Mouse (Mus musculus): ENCODE measurements around the gene Wasl.

The Wasl gene

DNA sequence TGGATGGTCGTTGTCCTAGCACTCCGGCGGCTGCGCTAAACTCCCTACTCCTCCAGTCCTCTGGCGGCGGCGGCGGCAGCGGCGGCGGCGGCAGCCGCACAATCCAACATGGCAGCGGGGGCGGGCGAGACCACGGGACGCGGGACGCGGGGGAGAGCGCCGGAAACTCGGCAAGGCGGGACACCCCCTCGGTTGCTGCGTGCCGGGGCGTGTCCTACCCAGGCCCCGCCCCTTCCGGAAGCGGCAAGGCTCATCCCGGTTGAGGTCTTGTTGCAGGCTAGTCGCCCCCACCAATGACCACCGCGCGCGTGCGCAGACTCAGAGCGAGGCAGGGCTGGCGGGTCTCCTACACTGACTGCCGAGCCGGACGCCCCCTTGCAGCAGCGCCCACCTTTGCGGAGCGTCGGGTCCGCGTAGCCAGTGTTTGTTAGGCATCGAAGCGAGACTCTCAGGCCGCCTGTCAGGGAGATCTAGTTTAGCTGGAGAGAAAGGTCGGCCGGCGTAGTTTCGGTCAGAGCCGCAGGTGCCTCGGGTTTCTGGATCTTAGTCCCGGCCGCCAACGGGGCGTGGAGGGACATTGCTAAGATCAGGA is at the start of gene Wasl:
TSS of gene Wasl (minus strand) at position 143 of the 592 bp plus-strand sequence.
- in situ Hi-C loops (cut with MboI; ENCODE audit: unreplicated experiment in 2 of 2) = loop anchor here in 1 of 2 experiments (25.0 kb wide), 1 partner anchor 1147 kb away; the partner anchor contains the start of gene Pot1a

DNA sequence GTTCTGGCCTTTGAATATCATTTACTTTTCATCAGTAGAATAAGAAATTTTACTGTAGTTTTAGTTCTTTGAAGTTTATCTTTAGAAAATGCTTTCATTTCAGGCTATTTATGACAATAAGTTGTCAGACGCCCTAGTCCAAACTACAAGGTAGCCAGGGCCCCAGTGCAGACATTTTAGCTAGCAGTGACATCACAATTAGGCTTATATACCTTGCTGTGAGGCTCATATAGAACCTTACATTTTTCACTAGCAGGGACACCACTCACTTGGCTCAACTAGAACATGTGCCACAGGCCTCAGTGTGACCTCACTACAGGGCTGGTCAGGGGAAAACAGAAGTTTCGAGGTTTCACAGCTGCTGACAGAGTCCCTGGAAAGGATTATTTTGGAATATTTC is 42.7 kb upstream of the Wasl start:
- in situ Hi-C loops (cut with MboI; ENCODE audit: unreplicated experiment in 2 of 2) = loop anchor here in 1 of 2 experiments (25.0 kb wide), 1 partner anchor 1520 kb away; no protein-coding TSS in a partner anchor

- in situ Hi-C loops (cut with MboI; ENCODE audit: unreplicated experiment in 2 of 2) = loop anchor here in 1 of 2 experiments (25.0 kb wide), 1 partner anchor 1520 kb away; no protein-coding TSS in a partner anchor
Measured at GRCm38 (mm10) chr6:24707090-24707489, 42.3 kb upstream of the Wasl start.

GRCm38 (mm10) chr6:24697216-24697615 is 32.4 kb upstream of the Wasl start:
- in situ Hi-C loops (cut with MboI; ENCODE audit: unreplicated experiment in 2 of 2) = no loop called here

- in situ Hi-C loops (cut with MboI; ENCODE audit: unreplicated experiment in 2 of 2) = no loop called here
Measured at GRCm38 (mm10) chr6:24696117-24696516, 31.3 kb upstream of the Wasl start.

DNA sequence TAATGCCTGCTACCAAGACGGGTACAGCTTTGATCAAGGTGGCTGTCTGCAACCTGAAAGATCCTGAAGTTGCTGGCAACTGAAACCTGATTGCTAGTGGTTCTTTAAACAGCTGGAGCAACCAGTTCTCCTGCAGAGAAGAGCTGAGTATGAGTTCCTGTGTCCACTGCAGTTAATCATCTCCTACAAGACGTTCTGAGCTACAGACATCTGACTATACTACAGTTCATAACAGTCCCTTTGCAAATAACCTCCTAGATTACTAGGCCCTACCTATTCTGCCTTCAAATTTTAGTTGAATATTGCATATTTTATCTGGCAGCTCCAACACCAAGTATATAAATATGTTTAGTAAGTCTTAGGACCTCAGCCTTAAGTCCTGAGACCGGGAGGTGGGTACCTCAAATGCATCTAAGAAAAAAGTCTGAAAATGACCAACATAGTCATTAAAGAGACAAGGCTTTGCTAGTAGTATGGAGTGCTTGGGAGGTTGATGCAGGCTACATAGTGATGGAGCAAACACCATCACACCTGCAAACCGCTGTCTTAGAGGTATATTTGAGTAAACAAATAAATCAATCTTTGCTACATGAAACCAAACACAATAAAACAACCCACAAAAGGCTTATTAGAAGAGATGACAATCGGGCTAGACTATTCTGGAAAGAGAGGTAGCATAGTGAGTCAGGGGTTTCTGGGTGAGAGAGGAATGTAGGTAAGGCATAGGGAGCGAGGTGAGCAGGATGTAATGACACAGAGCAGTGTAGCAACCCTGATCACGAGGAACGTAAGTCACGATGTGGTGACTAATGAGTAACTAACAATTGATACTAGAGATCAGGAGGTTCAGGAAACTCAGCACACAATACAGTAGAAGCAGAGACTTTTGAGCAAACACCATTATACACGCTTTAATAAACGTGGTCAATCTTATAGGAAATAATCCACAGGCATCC is 29.9 kb upstream of the Wasl start:
- in situ Hi-C loops (cut with MboI; ENCODE audit: unreplicated experiment in 2 of 2) = no loop called here

GRCm38 (mm10) chr6:24687871-24688270 is 23.1 kb upstream of the Wasl start:
- in situ Hi-C loops (cut with MboI; ENCODE audit: unreplicated experiment in 2 of 2) = no loop called here

- in situ Hi-C loops (cut with MboI; ENCODE audit: unreplicated experiment in 2 of 2) = no loop called here
Measured at GRCm38 (mm10) chr6:24683113-24683512, 18.3 kb upstream of the Wasl start.

GRCm38 (mm10) chr6:24667829-24668228 is 3.0 kb upstream of the Wasl start:
- in situ Hi-C loops (cut with MboI; ENCODE audit: unreplicated experiment in 2 of 2) = loop anchor here in 1 of 2 experiments (25.0 kb wide), 1 partner anchor 1144 kb away; the partner anchor contains the start of gene Pot1a

- in situ Hi-C loops (cut with MboI; ENCODE audit: unreplicated experiment in 2 of 2) = loop anchor here in 1 of 2 experiments (25.0 kb wide), 1 partner anchor 1146 kb away; the partner anchor contains the start of gene Pot1a
Measured at GRCm38 (mm10) chr6:24666248-24666647, 1.4 kb upstream of the Wasl start.

DNA sequence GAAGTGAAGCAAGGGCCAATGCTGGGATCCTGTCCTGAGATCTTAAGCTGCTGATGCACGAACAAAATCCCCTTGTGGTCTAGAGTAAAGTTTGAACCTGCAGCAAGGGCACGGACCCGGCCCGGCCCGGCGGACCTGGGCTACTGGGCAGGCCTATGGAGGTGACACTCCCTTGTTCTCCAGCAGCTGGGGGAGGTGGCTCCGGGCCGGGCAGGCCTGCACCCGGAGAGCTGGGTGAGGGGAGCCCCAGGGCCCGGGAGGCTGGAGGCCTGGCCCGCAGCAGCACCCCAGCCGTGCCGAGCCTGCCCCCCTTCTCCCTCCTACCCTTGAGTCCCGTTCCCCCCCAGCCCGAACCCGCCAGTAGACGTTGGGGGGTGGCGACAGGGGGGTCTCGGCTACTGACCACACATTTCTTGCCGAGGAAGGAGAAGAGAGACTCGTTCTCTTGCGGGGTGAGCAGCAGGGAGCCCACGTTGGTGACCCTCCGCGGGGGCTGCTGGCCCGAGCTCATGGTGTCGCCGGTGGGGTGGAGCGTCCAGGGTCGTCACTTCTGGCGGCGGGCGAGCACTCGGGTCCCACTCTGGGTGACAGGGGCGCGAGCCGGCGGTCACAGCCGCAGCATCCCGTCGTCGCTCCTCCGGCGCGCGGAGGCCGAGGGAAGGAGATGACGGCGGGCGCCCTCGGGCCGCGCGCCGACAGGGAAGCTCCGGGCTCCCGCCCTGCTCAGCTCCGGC is 509 bp downstream of the Wasl start:
- in situ Hi-C loops (cut with MboI; ENCODE audit: unreplicated experiment in 2 of 2) = loop anchor here in 1 of 2 experiments (25.0 kb wide), 1 partner anchor 1148 kb away; the partner anchor contains the start of gene Pot1a

DNA sequence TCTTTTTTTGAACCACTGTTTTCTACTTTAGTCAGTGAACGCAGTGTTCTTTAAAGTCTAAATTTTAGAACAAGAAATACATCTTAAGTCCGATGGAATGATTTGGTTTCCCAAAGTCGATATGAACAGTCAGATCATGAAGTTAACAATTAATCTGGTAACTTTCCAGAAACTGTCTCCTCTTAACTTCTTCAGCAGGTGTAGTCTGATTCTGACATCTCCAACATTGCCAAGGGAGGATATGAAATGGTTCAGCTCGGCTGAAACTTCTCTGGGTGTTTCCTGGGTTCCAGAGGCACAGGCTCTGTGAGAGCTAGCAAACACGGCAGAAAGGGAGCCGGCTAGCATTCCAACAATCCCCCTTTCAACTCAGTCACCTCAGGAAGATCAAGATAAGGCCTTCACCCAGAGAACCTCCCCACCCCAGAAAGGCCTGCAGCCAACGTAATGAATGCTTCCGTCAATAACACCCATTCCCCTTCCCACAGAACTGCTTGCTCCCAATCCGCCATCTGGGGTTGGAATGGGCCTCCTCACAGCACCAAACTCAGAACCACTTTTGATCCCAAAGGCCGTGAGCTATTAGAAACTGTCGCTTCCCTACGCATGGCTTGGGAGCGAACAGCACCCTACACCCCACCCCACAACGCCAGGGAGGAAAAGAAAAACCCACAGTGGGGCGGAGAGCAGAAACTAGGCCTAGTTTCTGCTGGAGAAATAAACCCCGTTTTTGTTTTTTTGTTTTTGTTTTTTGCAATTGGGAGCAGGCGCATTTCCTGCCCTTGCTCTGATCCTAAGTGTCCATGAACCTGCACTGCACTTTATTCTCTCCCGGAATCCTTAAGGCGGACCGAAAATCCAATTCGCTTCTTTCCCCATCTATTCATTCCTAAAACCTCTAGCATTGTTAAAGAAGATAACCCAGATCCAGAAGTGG is 1.3 kb downstream of the Wasl start:
- in situ Hi-C loops (cut with MboI; ENCODE audit: unreplicated experiment in 2 of 2) = loop anchor here in 1 of 2 experiments (25.0 kb wide), 1 partner anchor 1149 kb away; the partner anchor contains the start of gene Pot1a

GRCm38 (mm10) chr6:24662483-24662882 is 2.3 kb downstream of the Wasl start:
- in situ Hi-C loops (cut with MboI; ENCODE audit: unreplicated experiment in 2 of 2) = loop anchor here in 1 of 2 experiments (25.0 kb wide), 1 partner anchor 1150 kb away; the partner anchor contains the start of gene Pot1a

DNA sequence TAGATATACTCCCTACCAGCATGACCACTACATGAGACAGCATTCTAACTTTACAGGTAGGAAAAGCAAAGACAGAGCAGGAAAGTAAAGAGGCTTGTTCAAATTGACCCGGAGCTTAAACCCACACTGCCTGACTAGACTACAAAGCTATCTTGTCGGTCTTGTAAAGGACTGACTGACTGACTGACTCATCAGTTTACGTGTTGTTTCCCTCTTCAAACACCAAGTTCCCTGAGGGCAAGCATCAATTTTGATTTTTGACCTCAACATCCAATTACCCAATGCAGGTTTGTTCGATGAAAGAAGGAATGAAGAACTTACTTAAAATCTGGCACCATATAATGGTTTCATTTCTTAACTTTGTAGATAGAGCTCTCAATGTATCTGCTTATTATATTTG is 2.9 kb downstream of the Wasl start:
- in situ Hi-C loops (cut with MboI; ENCODE audit: unreplicated experiment in 2 of 2) = loop anchor here in 1 of 2 experiments (25.0 kb wide), 1 partner anchor 1150 kb away; the partner anchor contains the start of gene Pot1a

GRCm38 (mm10) chr6:24657647-24658387 is 7.0 kb downstream of the Wasl start:
- in situ Hi-C loops (cut with MboI; ENCODE audit: unreplicated experiment in 2 of 2) = loop anchor here in 1 of 2 experiments (25.0 kb wide), 1 partner anchor 1154 kb away; the partner anchor contains the start of gene Pot1a

DNA sequence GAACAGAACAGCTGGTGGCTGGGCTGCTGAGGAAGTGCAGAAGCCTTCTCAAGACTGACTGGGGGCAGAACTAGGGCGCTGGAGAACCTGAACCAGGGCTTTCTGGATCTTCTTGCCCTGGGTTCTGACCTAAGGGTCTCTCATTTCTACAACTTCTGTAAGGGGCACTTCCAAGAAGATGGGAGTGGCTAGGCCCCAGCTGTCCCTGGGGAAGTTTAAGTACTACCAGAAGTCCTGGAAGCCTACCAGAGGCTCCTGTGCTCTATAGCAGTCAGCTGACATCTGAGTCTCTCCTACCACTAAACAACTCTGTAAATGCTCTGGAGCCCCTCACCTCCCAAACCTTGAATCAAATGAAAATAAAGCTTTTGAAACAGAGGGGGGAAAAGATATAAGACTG is 8.7 kb downstream of the Wasl start:
- in situ Hi-C loops (cut with MboI; ENCODE audit: unreplicated experiment in 2 of 2) = loop anchor here in 1 of 2 experiments (25.0 kb wide), 1 partner anchor 1156 kb away; the partner anchor contains the start of gene Pot1a

DNA sequence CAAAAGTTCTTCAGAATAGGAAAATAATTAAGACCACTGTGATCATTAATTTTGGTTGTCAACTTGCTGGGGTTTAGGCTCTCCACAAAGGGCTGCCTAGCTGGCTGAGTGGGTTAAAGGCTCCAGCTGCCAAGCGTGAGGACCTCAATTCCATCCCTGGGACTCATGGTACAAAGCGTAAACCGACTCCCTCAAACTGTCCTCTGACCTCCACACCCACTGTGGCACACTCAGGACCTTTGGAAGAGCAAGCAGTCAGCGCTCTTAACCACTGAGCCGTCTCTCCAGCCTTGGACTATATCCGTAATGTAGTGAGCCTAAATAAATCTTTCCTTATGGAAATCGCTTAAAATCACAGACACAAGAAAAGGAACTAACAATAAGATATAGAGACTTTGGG is 13.3 kb downstream of the Wasl start:
- in situ Hi-C loops (cut with MboI; ENCODE audit: unreplicated experiment in 2 of 2) = loop anchor here in 1 of 2 experiments (25.0 kb wide), 1 partner anchor 1161 kb away; the partner anchor contains the start of gene Pot1a

- in situ Hi-C loops (cut with MboI; ENCODE audit: unreplicated experiment in 2 of 2) = loop anchor here in 1 of 2 experiments (25.0 kb wide), 1 partner anchor 1162 kb away; the partner anchor contains the start of gene Pot1a
Measured at GRCm38 (mm10) chr6:24650719-24651118, 14.1 kb downstream of the Wasl start.
